Mouse (Mus musculus) gastrocnemius, adult 2 months (tissue): ENCODE results near the gene Hebp1. TPM values are rescaled to one million over a fixed set of nuclear protein-coding genes. Genes with fewer than 3 reads are reported as not detected.

Experiments
- DNase-seq: peaks from one replicate; pipeline ENCODE4 v3.0.0; 2022
- H3K27ac ChIP-seq: fragments of 200-600 bp; 2 replicates; pipeline ENCODE4 v1.8.1; 2022; ENCODE audit warnings: mild to moderate bottlenecking
- H3K4me3 ChIP-seq: fragments of 200-600 bp; 2 replicates; pipeline ENCODE4 v1.8.1; 2022; ENCODE audit warnings: mild to moderate bottlenecking, moderate library complexity
- CTCF ChIP-seq: fragments of 200-600 bp; IDR thresholded peaks from 2 replicates; pipeline ENCODE4 v1.8.1; 2022; ENCODE audit warnings: antibody characterized with exemption, mild to moderate bottlenecking, moderate library complexity
- intact Hi-C: fragments of 180-260 bp; cut with DNase I; formaldehyde crosslinking; loops from one replicate; pipeline ENCODE4 v1.15.1; 2025
- long read RNA-seq, 2 experiments: library from polyadenylated mRNA; stranded (forward); transcript quantifications; one replicate each; pipeline ENCODE4 v2.0.0; 2021
- total RNA-seq, 2 experiments: library from RNA; stranded (reverse); gene quantifications; 2 replicates each; pipeline ENCODE4 v1.2.3; 2021

Hebp1 gene
- 10 to 100 TPM in 1 of 2 experiments, 1 to 10 TPM in 1; 3.8 to 10.3 TPM for total RNA-seq
- long read RNA-seq, experiment 1, partial matches to known transcripts = 0 of 1 reads
- long read RNA-seq, experiment 1, other reads (novel, unspliced or antisense) = 0 of 1 reads
- long read RNA-seq, experiment 2, partial matches to known transcripts = 0 of 1 reads
- long read RNA-seq, experiment 2, other reads (novel, unspliced or antisense) = 0 of 1 reads

GRCm38 (mm10) chr6:135197921-135198532 lies at the start of gene Hebp1, which contains the start of gene Fam234b:
TSS of gene Hebp1 (minus strand) at chr6:135198022.
TSS of gene Fam234b (plus strand) at chr6:135197977.
- H3K27ac ChIP-seq = peak within 1 kb of the TSS; percentile 76

GRCm38 (mm10) chr6:135245586-135245985 lies 47.8 kb upstream of the Hebp1 start:
- intact Hi-C loops = loop anchor here (5.0 kb wide), 1 partner anchor 98 kb away; no protein-coding TSS in a partner anchor

More at GRCm38 (mm10) chr6:135197921-135198532, at the start of gene Hebp1, which contains the start of gene Fam234b:
- DNase-seq = peak; percentile 90
- no peak for TF ChIP-seq CTCF
- intact Hi-C loops = no loop called here
- peak within 1 kb of the TSS; percentile 96 for H3K4me3 ChIP-seq

GRCm38 (mm10) chr6:135240361-135240760 lies 42.5 kb upstream of the Hebp1 start:
- no peak for TF ChIP-seq CTCF
- DNase-seq = no peak
- Histone ChIP-seq H3K27ac (no peak overlapping the region), H3K4me3 (no peak overlapping the region)
- intact Hi-C loops = no loop called here

More at GRCm38 (mm10) chr6:135245586-135245985, 47.8 kb upstream of the Hebp1 start:
- no peak overlapping the region for H3K4me3 ChIP-seq
- TF ChIP-seq CTCF = no peak
- DNase-seq = no peak
- no peak overlapping the region for H3K27ac ChIP-seq

- H3K4me3 ChIP-seq = no peak overlapping the region
- TF ChIP-seq CTCF = no peak
- no peak overlapping the region for H3K27ac ChIP-seq
- intact Hi-C loops = loop anchor here (10.0 kb wide), 1 partner anchor 153 kb away; no protein-coding TSS in a partner anchor
- DNase-seq = no peak
These were observed 40.4 kb upstream of the Hebp1 start for GRCm38 (mm10) chr6:135238211-135238610.

GRCm38 (mm10) chr6:135237326-135237725 lies 39.5 kb upstream of the Hebp1 start:
- no peak overlapping the region for H3K4me3 ChIP-seq
- H3K27ac ChIP-seq = no peak overlapping the region
- no peak; the same call in 1 of the 2 replicates for TF ChIP-seq CTCF
- DNase-seq = no peak
- intact Hi-C loops = loop anchor here (10.0 kb wide), 1 partner anchor 153 kb away; no protein-coding TSS in a partner anchor

GRCm38 (mm10) chr6:135236576-135236975 lies 38.8 kb upstream of the Hebp1 start:
- intact Hi-C loops = loop anchor here (10.0 kb wide), 1 partner anchor 152 kb away; no protein-coding TSS in a partner anchor
- DNase-seq = no peak
- Histone ChIP-seq H3K4me3 (no peak overlapping the region), H3K27ac (no peak overlapping the region)
- no peak for TF ChIP-seq CTCF

GRCm38 (mm10) chr6:135235742-135236141 lies 37.9 kb upstream of the Hebp1 start:
- Histone ChIP-seq H3K27ac (no peak overlapping the region), H3K4me3 (no peak overlapping the region)
- no peak for DNase-seq
- no peak for TF ChIP-seq CTCF
- intact Hi-C loops = loop anchor here (10.0 kb wide), 1 partner anchor 151 kb away; no protein-coding TSS in a partner anchor

DNA sequence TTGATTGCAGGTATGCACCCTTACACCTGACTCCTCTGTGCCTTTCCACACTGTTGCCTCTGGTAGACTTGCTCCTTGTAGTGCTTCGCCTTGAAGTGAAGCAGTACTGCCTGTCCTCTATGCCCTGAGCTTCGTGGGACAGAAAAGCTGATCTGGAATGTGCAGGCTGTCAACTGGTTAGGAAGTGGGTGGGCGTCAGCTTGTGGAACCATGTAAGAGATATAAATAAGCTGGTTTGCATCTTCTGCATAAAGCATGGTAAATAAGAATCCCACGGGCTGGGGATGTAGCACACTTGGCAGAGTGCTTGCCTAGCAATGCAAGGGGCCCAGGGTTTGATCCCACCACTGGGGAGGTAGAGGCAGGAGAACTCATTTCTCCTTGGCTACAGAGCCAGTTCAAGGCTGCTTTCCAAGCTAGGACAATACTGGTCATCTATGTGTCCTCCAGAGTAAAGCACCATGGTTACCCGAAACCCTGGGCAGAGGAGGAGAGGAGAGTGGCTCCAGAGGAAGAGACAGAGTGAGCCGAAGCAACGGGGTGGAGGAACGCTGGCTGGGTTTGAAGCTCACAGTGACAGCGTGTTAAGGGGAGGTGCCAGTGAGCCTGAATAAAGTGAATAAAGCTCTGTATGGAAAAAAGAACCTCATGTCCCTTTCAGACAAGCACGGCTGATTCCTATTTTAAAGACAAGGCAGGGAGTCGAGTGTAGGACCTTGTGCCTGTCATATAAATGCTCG lies 34.8 kb upstream of the Hebp1 start:
- intact Hi-C loops = loop anchor here (10.0 kb wide), 1 partner anchor 148 kb away; no protein-coding TSS in a partner anchor
- Histone ChIP-seq H3K4me3 (no peak overlapping the region), H3K27ac (no peak overlapping the region)
- DNase-seq = no peak
- no peak for TF ChIP-seq CTCF

GRCm38 (mm10) chr6:135230586-135230985 lies 32.8 kb upstream of the Hebp1 start:
- H3K27ac ChIP-seq = no peak overlapping the region
- H3K4me3 ChIP-seq = no peak overlapping the region
- no peak for DNase-seq
- TF ChIP-seq CTCF = no peak
- intact Hi-C loops = loop anchor here (10.0 kb wide), 1 partner anchor 146 kb away; no protein-coding TSS in a partner anchor

GRCm38 (mm10) chr6:135228465-135228941 lies 30.7 kb upstream of the Hebp1 start:
- TF ChIP-seq CTCF = no peak
- no peak for DNase-seq
- H3K27ac ChIP-seq = no peak overlapping the region
- intact Hi-C loops = no loop called here
- no peak overlapping the region for H3K4me3 ChIP-seq

- Histone ChIP-seq H3K4me3 (no peak overlapping the region), H3K27ac (no peak overlapping the region)
- TF ChIP-seq CTCF = no peak
- intact Hi-C loops = no loop called here
- no peak for DNase-seq
These were observed 26.1 kb upstream of the Hebp1 start for GRCm38 (mm10) chr6:135223786-135224416.

GRCm38 (mm10) chr6:135219916-135220315 lies 22.1 kb upstream of the Hebp1 start:
- no peak for TF ChIP-seq CTCF
- Histone ChIP-seq H3K27ac (no peak overlapping the region), H3K4me3 (no peak overlapping the region)
- no peak for DNase-seq
- intact Hi-C loops = no loop called here
